Mouse (Mus musculus) neural tube, embryonic 13.5 days (tissue): ENCODE data around the gene Lrrn2. TPM values are rescaled to one million over a fixed set of nuclear protein-coding genes. Genes with fewer than 3 reads are reported as not detected.

Source experiments
- ATAC-seq: fragments of 200-750 bp; cut with Nextera tagmentation; 2 replicates; pipeline ENCODE4 v1.8.0; 2017; ENCODE audit warnings: low read depth, mild to moderate bottlenecking, moderate TSS enrichment, moderate library complexity
- H3K27ac ChIP-seq: fragments of 300-500 bp; sonication (generic); replicated peaks from 2 replicates; pipeline ENCODE4 v1.5.1; 2015; ENCODE audit warnings: moderate library complexity, mild to moderate bottlenecking, inconsistent platforms
- H3K27me3 ChIP-seq: fragments of 300-500 bp; sonication (generic); 2 replicates; pipeline ENCODE4 v1.6.1; 2015; ENCODE audit warnings: mild to moderate bottlenecking, inconsistent platforms
- H3K36me3 ChIP-seq: fragments of 300-500 bp; sonication (generic); 2 replicates; pipeline ENCODE4 v1.6.1; 2015; ENCODE audit warnings: mild to moderate bottlenecking, inconsistent platforms
- H3K4me1 ChIP-seq: fragments of 300-500 bp; sonication (generic); replicated peaks from 2 replicates; pipeline ENCODE4 v1.6.1; 2015; ENCODE audit warnings: inconsistent platforms
- H3K4me2 ChIP-seq: fragments of 300-500 bp; sonication (generic); 2 replicates; pipeline ENCODE4 v1.6.1; 2015; ENCODE audit warnings: inconsistent platforms, mild to moderate bottlenecking, moderate library complexity
- H3K4me3 ChIP-seq: fragments of 300-500 bp; sonication (generic); 2 replicates; pipeline ENCODE4 v1.5.1; 2015; ENCODE audit warnings: mild to moderate bottlenecking, inconsistent platforms
- H3K9ac ChIP-seq: fragments of 300-500 bp; sonication (generic); 2 replicates; pipeline ENCODE4 v1.6.1; 2015; ENCODE audit warnings: moderate library complexity, mild to moderate bottlenecking, inconsistent platforms
- H3K9me3 ChIP-seq: fragments of 300-500 bp; sonication (generic); 2 replicates; pipeline ENCODE4 v1.6.1; 2016; ENCODE audit warnings: inconsistent platforms
- WGBS: fragments of 180-500 bp; shearing (Covaris S2); methylation state at CpG from one replicate; pipeline ENCODE4 v1.1.7; 2015; 5-methylcytosine and 5-hydroxymethylcytosine counted together
- polyA plus RNA-seq: library from polyadenylated mRNA; unstranded; fragments of >200 nt; fragmentation: Nextera tagmentation; extraction: Ambion mirVana; gene quantifications from 2 replicates; pipeline ENCODE4 v1.2.1, GENCODE M21; 2015

Lrrn2 gene
- polyA plus RNA-seq, 1 experiment from 2014 or later = 26.8 TPM

DNA sequence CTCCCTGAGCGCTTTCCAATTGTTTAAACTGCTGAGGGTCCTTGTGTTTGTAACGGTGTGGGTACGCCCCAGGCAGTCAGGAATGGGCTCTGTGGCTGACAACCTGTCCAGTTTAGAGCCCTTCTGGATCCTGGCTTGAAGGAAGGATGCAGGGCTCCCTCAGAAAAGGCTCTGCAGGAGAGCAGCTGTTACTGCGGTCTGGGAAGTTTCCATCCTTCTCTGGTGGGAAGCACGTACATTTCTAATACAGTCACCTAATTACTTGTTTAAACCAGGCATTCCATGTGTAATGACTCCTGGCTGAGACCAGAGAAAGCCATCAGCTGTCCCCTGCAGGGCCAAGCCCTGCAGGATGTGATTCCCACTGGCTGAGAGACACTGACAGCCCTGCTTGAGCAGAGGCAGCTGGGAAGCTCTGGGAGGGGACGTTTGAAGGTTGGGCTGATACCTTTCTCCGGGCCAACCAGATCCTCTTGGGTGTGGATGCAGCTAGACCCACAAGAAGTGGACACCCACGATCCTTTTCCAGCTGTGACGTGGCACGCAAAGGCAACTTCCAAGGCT is 38.1 kb downstream of the Lrrn2 start:
- Histone ChIP-seq H3K9ac (no peak overlapping the region), H3K4me3 (no peak overlapping the region), H3K27ac (peak overlapping the region; percentile 72), H3K27me3 (no peaks in the 10 kb centered on the region), H3K4me2 (no peak overlapping the region), H3K4me1 (peaks cover 64% of the 10 kb centered on the region), H3K36me3 (no peaks in the 10 kb centered on the region), H3K9me3 (no peaks in the 10 kb centered on the region)
- 25% methylated on average over 10 of the region's 10 CpGs for WGBS
- ATAC-seq = no peak

DNA sequence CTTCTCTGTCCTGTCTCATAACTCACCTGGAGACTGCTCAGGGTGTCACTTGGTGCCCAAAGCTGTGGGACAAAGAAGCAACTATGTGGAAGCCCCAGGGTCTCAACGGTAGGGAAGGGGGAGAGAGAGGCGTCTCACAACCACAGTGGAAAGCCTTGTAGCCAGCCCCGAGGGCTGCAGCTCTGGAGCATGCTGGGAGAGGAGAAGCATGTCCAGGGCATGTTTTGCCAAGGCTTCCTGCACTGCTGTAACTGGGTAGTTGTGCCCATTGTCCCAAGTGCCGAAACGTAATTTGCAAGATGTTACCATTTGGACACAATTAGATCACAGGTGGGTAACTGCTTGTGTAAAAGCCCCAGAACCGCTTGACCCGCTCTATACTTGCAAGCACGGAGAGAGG is 39.2 kb downstream of the Lrrn2 start:
- Histone ChIP-seq H3K36me3 (no peaks in the 10 kb centered on the region), H3K9ac (no peak overlapping the region), H3K4me1 (peaks cover 64% of the 10 kb centered on the region), H3K4me3 (no peak overlapping the region), H3K27me3 (no peaks in the 10 kb centered on the region), H3K27ac (no peak overlapping the region), H3K9me3 (no peaks in the 10 kb centered on the region), H3K4me2 (no peak overlapping the region)
- no peak for ATAC-seq
- WGBS = 74% methylated on average over 8 of the region's 8 CpGs

DNA sequence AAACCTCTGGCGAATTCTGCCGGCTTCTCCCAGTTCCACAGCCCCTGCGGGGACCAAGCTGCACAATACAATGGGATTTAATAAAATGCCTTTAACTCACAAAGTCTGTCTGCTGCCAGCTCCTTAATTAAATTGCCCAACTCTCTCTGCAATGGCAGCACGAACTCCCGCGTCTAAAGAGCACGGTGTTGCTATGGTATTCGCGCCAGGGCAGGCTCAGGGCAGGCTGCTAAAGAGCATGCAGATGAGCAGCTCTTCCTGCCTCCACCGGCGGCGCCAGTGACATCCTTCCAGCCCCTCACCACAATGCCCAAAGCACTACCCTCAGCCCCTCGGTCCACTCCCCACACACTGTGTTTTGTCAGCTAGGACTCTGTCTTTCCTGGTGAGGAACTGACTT is 41.0 kb downstream of the Lrrn2 start:
- Histone ChIP-seq H3K4me3 (no peak overlapping the region), H3K27me3 (no peaks in the 10 kb centered on the region), H3K9ac (no peak overlapping the region; the same call in 1 of the 2 replicates), H3K9me3 (no peaks in the 10 kb centered on the region), H3K27ac (peak overlapping the region; percentile 76), H3K4me1 (peaks cover 56% of the 10 kb centered on the region), H3K4me2 (peak overlapping the region; percentile 22), H3K36me3 (no peaks in the 10 kb centered on the region)
- WGBS = 3% methylated on average over 13 of the region's 13 CpGs
- peak; percentile 52 for ATAC-seq

DNA sequence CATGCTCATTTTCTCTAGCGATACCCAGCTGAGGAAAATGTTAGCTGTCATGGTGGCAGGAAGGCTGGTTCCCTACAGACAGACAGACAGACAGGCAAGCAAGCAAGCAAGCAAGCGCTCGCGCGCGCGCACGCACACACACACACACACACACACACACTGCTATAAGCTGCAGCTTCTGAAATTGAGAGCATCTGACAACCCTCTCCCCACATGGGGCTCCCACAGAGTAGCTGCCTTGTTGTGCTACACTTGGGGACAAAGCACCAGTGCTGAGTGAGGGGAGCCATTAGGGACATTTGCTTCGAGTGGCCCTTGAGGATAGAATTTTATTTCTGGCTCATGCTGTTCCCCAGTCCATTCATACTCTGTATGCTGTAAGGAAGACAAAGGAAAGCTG is 42.2 kb downstream of the Lrrn2 start:
- Histone ChIP-seq H3K9ac (peak overlapping the region; percentile 8; the same call in 1 of the 2 replicates), H3K4me1 (peaks cover 46% of the 10 kb centered on the region), H3K4me2 (no peak overlapping the region), H3K4me3 (no peak overlapping the region), H3K27me3 (no peaks in the 10 kb centered on the region), H3K36me3 (no peaks in the 10 kb centered on the region), H3K27ac (peak overlapping the region; percentile 76), H3K9me3 (no peaks in the 10 kb centered on the region)
- ATAC-seq = peak; percentile 9; the same call in 1 of the 2 replicates
- WGBS = 82% methylated on average over 9 of the region's 9 CpGs

DNA sequence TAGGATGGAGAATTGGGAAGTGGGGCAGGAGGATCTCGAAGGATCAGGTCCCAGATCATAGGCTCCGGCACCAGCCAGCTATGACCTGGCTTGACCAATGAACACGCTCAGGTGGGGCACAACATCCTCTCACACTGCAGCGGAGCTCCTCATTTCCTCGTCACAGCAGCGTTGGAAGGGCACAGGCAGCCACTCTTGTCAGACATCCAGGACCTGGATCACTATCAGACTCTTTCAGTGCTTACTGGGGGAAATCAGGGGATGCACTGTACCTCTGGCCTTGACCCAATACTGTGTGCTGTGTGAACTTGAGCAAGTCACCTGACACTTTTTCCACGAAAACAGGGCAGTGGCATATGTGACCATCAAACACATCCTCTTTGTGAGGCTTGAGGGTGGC is 45.2 kb downstream of the Lrrn2 start:
- Histone ChIP-seq H3K9me3 (no peaks in the 10 kb centered on the region), H3K27ac (no peak overlapping the region), H3K27me3 (no peaks in the 10 kb centered on the region), H3K4me2 (no peak overlapping the region), H3K4me3 (no peak overlapping the region), H3K36me3 (no peaks in the 10 kb centered on the region), H3K4me1 (peaks cover 44% of the 10 kb centered on the region), H3K9ac (no peak overlapping the region)
- no peak for ATAC-seq
- 85% methylated on average over 7 of the region's 7 CpGs for WGBS

DNA sequence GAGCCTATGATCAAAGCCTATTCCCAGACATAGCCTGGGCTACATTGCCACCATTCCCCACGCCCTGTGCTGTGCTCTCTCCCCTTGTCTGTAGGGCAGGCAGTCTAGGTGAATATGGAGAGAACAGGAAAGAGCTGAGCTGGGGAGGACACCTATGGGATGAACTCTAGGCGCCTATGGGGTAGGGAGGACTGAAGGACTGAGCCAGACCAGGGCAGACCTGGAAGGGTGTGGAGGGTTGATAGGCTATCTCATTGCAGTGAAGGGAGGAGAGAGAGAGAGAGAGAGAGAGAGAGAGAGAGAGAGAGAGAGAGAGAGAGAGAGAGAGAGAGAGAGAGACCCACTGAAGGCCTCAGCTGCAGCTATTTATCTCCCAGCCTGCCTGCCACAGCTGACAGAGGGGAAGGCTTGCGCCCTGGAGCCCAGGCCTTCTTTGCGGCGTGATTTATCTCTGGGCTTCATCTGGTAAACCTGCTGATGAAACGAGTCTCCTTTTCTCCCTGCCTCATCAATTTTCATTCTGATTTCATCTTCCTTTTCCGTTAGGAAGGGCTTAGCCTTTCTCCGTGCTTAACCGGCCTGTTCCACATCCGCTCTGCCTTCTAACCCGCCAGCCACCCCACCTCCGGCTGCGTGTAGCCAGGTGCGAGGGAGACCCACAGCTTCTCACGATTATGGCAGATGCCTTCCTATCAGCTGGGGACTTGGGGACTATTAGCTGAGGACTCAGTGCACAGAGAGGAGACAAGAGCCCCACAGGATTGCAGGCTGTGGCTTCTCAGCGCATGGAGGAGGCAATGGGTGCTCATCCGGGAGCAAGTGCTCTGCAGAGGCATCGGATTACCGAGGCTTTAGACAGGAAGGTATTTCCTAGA is 48.2 kb downstream of the Lrrn2 start:
- Histone ChIP-seq H3K9ac (peak overlapping the region; percentile 59), H3K36me3 (no peaks in the 10 kb centered on the region), H3K4me3 (no peak overlapping the region), H3K27me3 (no peaks in the 10 kb centered on the region), H3K27ac (peak overlapping the region; percentile 88), H3K9me3 (no peaks in the 10 kb centered on the region), H3K4me2 (peak overlapping the region; percentile 18; the same call in 1 of the 2 replicates), H3K4me1 (peaks cover 20% of the 10 kb centered on the region)
- 30% methylated on average over 19 of the region's 19 CpGs for WGBS
- ATAC-seq = peak; percentile 82

DNA sequence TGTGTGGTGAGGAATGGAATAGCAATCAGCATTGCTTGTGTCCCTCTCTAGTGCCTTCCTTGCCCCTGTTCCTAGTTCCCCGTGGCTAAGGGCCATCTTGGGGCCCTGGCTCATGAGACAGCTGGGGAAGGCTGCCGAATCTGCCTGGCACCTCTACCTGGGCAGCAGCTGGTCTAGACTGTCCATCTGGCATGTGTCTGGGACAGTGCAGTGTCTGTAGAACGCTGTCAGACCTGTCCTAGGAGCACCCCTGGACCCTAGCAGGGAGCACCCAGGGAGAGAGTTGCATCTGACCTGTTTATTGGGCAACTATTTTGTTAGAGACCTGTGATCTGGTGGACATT is 48.8 kb downstream of the Lrrn2 start:
- Histone ChIP-seq H3K9me3 (no peaks in the 10 kb centered on the region), H3K4me2 (no peak overlapping the region; the same call in 1 of the 2 replicates), H3K27ac (peak overlapping the region; percentile 88), H3K4me3 (no peak overlapping the region), H3K36me3 (no peaks in the 10 kb centered on the region), H3K4me1 (peaks cover 20% of the 10 kb centered on the region), H3K9ac (peak overlapping the region; percentile 59), H3K27me3 (no peaks in the 10 kb centered on the region)
- 60% methylated on average over 3 of the region's 3 CpGs for WGBS
- ATAC-seq = peak; percentile 13; the same call in 1 of the 2 replicates

DNA sequence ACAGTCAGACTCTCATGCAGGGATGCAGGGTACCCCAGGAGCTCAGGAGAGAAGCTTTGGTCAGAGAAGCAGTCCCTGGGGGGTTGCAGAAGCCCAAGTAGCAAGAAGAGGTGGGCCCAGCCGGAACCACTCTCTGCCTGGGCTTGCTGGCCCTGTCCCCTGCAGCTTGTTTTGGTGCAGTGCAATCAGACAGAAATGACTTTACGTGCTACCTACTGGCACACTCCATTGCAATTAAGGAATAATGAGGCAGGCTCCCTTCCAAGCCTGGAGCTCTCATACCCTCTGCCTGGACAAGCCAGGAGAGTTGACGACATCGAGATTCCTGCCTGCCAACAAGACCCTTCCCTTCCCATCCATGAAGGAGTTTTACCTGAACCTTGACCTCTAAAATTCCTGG is 50.2 kb downstream of the Lrrn2 start:
- H3K4me3 ChIP-seq = no peak overlapping the region
- no peaks in the 10 kb centered on the region for H3K36me3 ChIP-seq
- H3K9me3 ChIP-seq = no peaks in the 10 kb centered on the region
- no peak overlapping the region for H3K27ac ChIP-seq
- H3K27me3 ChIP-seq = no peaks in the 10 kb centered on the region
- ATAC-seq = no peak
- 52% methylated on average over 4 of the region's 4 CpGs for WGBS
- H3K4me2 ChIP-seq = no peak overlapping the region
- H3K9ac ChIP-seq = no peak overlapping the region
- peaks cover 31% of the 10 kb centered on the region for H3K4me1 ChIP-seq

DNA sequence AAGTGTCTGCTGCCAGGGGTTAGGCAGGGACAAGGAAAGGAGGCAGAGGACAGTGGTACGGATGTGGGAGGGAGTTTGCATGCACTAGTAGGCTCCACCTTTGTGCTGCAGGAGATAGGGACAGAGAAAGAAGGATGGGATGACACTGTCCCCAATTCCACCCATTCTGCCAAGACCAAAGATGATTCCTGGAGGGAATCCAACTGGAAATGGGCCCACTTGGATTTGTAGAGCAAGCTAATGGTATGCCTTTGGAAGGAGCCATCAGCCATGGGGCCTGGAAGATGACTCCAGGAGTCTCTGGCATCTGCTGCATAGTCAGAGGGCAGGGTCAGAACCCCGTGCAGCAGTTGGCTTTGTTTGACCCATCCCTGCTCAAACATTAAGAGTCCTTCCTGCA is 52.3 kb downstream of the Lrrn2 start:
- Histone ChIP-seq H3K36me3 (peaks cover 5% of the 10 kb centered on the region; the same call in 1 of the 2 replicates), H3K4me1 (peaks cover 31% of the 10 kb centered on the region), H3K4me3 (no peak overlapping the region), H3K9me3 (no peaks in the 10 kb centered on the region), H3K27ac (no peak overlapping the region), H3K27me3 (no peaks in the 10 kb centered on the region), H3K4me2 (no peak overlapping the region), H3K9ac (no peak overlapping the region)
- ATAC-seq = no peak
- WGBS = 82% methylated on average over 2 of the region's 2 CpGs

DNA sequence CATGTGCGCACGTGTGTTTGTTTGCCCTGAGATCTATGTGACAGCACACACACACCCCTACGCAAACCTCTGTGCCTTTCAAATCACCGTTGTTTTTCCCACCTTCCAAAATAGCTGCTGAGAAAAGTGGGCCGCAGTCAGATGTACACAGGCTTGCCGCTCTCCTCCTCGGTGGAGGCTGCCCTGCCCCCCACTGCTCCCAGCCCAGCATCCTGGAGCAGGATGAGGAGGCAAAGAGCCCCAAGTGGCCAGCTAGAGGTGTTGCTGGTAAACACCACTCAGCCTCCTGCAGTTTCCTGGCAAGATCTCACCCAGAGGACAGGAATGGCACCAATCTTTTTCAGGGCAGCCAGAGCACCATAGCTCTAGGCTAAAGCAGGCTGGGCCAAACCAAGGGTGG is 54.8 kb downstream of the Lrrn2 start:
- 25% methylated on average over 7 of the region's 7 CpGs for WGBS

DNA sequence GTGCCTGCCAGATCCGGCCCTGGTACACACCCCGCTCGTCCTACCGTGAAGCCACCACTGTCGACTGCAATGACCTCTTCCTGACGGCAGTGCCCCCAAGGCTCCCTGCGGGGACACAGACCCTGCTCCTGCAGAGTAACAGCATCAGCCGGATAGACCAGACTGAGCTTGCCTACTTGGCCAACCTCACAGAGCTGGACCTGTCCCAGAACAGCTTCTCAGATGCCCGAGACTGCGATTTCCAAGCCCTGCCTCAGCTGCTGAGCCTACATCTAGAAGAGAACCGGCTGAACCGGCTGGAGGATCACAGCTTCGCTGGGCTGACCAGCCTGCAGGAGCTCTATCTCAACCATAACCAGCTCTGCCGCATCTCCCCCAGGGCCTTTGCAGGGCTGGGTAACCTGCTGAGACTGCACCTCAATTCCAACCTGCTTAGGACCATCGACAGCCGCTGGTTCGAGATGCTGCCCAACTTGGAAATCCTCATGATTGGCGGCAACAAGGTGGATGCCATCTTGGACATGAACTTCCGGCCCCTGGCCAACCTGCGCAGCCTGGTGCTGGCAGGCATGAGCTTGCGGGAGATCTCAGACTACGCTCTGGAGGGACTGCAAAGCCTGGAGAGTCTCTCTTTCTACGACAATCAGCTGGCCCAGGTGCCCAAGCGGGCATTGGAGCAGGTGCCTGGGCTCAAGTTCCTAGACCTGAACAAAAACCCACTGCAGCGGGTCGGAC is 57.4 kb downstream of the Lrrn2 start:
- Histone ChIP-seq H3K4me3 (no peak overlapping the region), H3K27me3 (no peaks in the 10 kb centered on the region), H3K27ac (no peak overlapping the region), H3K4me1 (peaks cover 11% of the 10 kb centered on the region), H3K9ac (no peak overlapping the region), H3K9me3 (no peaks in the 10 kb centered on the region), H3K36me3 (peaks cover 24% of the 10 kb centered on the region), H3K4me2 (no peak overlapping the region)
- 84% methylated on average over 26 of the region's 26 CpGs for WGBS
- ATAC-seq = no peak

More for the DNA sequence above, 54.8 kb downstream of the Lrrn2 start:
- Histone ChIP-seq H3K4me2 (no peak overlapping the region), H3K4me1 (peaks cover 11% of the 10 kb centered on the region), H3K9ac (no peak overlapping the region), H3K4me3 (no peak overlapping the region), H3K27ac (no peak overlapping the region), H3K36me3 (peaks cover 24% of the 10 kb centered on the region), H3K27me3 (no peaks in the 10 kb centered on the region), H3K9me3 (no peaks in the 10 kb centered on the region)
- ATAC-seq = peak; percentile 57; the same call in 1 of the 2 replicates

DNA sequence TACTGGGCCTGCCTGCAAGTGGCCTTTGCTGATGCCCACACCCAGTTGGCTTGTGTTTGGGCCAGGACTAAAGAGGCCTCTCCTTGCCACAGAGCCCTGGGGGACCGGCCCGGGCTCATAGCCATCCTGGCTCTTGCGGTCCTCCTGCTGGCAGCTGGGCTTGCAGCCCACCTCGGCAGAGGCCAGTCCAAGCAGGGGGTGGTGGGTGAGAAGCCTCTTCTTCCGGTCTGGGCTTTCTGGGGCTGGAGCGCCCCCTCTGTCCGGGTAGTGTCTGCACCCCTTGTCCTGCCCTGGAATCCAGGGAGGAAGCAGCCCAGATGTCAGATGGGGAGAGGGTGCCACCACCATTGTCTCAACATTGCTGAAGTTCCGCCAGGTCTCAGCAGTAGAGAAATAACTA is 58.9 kb downstream of the Lrrn2 start:
- Histone ChIP-seq H3K9ac (no peak overlapping the region), H3K4me1 (peaks cover 11% of the 10 kb centered on the region), H3K4me2 (no peak overlapping the region), H3K36me3 (peaks cover 24% of the 10 kb centered on the region), H3K4me3 (no peak overlapping the region), H3K27ac (no peak overlapping the region), H3K27me3 (no peaks in the 10 kb centered on the region), H3K9me3 (no peaks in the 10 kb centered on the region)
- 81% methylated on average over 8 of the region's 8 CpGs for WGBS
- ATAC-seq = no peak
